Mouse (Mus musculus) limb, embryonic 12.5 days (tissue): ENCODE results near the gene Slc9a7. TPM values are rescaled to one million over a fixed set of nuclear protein-coding genes. Genes with fewer than 3 reads are reported as not detected.

Source experiments
- polyA plus RNA-seq: library from polyadenylated mRNA; unstranded; fragments of >200 nt; fragmentation: Nextera tagmentation; extraction: Ambion mirVana; gene quantifications from 2 replicates; pipeline ENCODE4 v1.2.1, GENCODE M21; 2016

The Slc9a7 gene
- polyA plus RNA-seq, 1 experiment from 2014 or later = 0.97 TPM

Other genes starting within 250 kb of the Slc9a7 start
- 1.7 and 2.3 TPM in 2 replicates for gene Chst7, start 232.2 kb downstream of the Slc9a7 start, polyA plus RNA-seq
- gene Rp2, start 72.7 kb upstream of the Slc9a7 start, polyA plus RNA-seq = 22.0 and 22.1 TPM in 2 replicates
- gene Jade3, start 133.9 kb upstream of the Slc9a7 start, polyA plus RNA-seq = 10.2 and 10.5 TPM in 2 replicates